Mouse (Mus musculus) kidney, adult 2 months (tissue): ENCODE data around the gene Tex52.

Source experiments
- CTCF ChIP-seq: fragments of 200-500 bp; conservative IDR thresholded peaks from 2 replicates; pipeline ENCODE4 v1.5.1; 2011; ENCODE audit warnings: low read depth, mild to moderate bottlenecking, control low read depth, low read length, moderate library complexity, mixed read lengths; ENCODE audit not compliant: insufficient read depth, insufficient read length
- POLR2A ChIP-seq: fragments of 200-500 bp; IDR thresholded peaks from one replicate; pipeline ENCODE4 v1.6.1; 2011; ENCODE audit warnings: low read depth, low read length, control low read depth

DNA sequence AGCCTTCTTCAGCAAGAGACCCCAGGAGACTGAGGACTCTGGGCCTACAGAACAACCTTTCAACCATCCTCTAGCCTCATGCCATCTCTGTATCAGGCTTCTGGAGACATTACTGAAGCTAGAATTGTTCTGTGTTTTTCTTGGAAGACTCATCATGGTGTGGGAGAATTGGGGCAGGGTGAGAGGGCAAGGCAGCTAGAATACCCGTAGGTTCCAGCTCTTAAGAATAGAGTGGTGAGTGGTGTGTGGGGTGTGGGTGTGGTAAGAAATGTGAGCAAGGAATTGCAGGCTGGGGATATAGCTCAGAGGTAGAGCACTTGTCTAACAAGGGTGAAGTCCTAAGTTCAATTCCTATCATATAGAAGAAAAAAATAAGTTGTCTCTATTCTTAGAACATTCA, 9.8 kb downstream of the Tex52 start:
- no peak for TF ChIP-seq CTCF
- no peak for TF ChIP-seq POLR2A
